In genomic region chr9:121983504-121983903, GRCm38 (mm10) we compare ENCODE assay signal across 8 mouse cellular contexts. TPM values are rescaled to one million over a fixed set of nuclear protein-coding genes. Genes with fewer than 3 reads are reported as not detected.
A peak's percentile ranks its signal among the peaks of the same experiment; 100 is the strongest.
DNase-seq lines count a peak whose midpoint lies in the region; ATAC-seq and TF ChIP-seq lines count a peak whose summit lies in the region.

No protein-coding gene starts in this region.

- no peaks in the 10 kb centered on the region for H3K36me3 ChIP-seq in G1E (replicated peaks)
- H3K36me3 ChIP-seq in forebrain, embryonic 10.5 days (replicated peaks): peaks cover 24% of the 10 kb centered on the region

- no peaks in the 10 kb centered on the region for H3K9me3 ChIP-seq in G1E (replicated peaks)
- H3K9me3 ChIP-seq in forebrain, embryonic 10.5 days: no peaks in the 10 kb centered on the region

- no peak for ATAC-seq in G1E (ENCODE audit: extremely low read depth, insufficient number of reproducible peaks, low FRiP score, poor library complexity, severe bottlenecking)
- no peak for ATAC-seq in inflammation-experienced regulatory T-cells, adult 6 months

- TF ChIP-seq CTCF in G1E (IDR thresholded peaks at IDR 0.05; ENCODE audit: low read depth, low read length): peak; percentile 70
- TF ChIP-seq CTCF in brain, embryonic 14.5 days (IDR thresholded peaks at IDR 0.05; ENCODE audit: borderline replicate concordance, extremely low read depth, insufficient read depth, insufficient read length): peak; percentile 88

- no peak overlapping the region for H3K4me3 ChIP-seq in G1E (ENCODE audit: low read depth, low read length)
- H3K4me3 ChIP-seq in forebrain, embryonic 10.5 days: no peak overlapping the region

- H3K4me1 ChIP-seq in G1E (ENCODE audit: insufficient read depth, low read depth, low read length): no peaks in the 10 kb centered on the region
- peaks cover 10% of the 10 kb centered on the region for H3K4me1 ChIP-seq in forebrain, embryonic 10.5 days

- peaks cover 5% of the 10 kb centered on the region for H3K27me3 ChIP-seq in G1E (ENCODE audit: insufficient read depth, low read length)
- no peaks in the 10 kb centered on the region for H3K27me3 ChIP-seq in forebrain, embryonic 10.5 days (ENCODE audit: poor library complexity, severe bottlenecking)

- no peak for TF ChIP-seq POLR2A in brain, embryonic 14.5 days (IDR thresholded peaks at IDR 0.05; ENCODE audit: borderline replicate concordance, extremely low read depth, insufficient read depth, insufficient read length, poor library complexity, severe bottlenecking)

- no peak overlapping the region for H3K27ac ChIP-seq in forebrain, embryonic 10.5 days

- 61% methylated on average over 15 of the region's 15 CpGs for WGBS in forebrain, embryonic 10.5 days

- DNase-seq in G1E (ENCODE audit: low spot score): peak; percentile 23
- peak; percentile 56 for DNase-seq in brain, embryonic 14.5 days (ENCODE audit: low read depth)
- peak; percentile 58 for DNase-seq in forebrain, embryonic 10.5 days (ENCODE audit: extremely low spot score, low spot score)
- peak; percentile 86 for DNase-seq in heart, postnatal 4 days
- peak; percentile 77 for DNase-seq in layer of hippocampus, adult 9-11 months
- DNase-seq in lung, postnatal 36 days: peak; percentile 83
- DNase-seq in right cerebral cortex, postnatal 36 days (ENCODE audit: low spot score in 2 of 2): peak; percentile 51 to 72

RNA-seq across cellular contexts. Expression of gene Pomgnt2, which starts 13.4 kb away (rescaled TPM):
- total RNA-seq in G1E (2014; fragmentation: Nextera tagmentation) (not detected in 2 replicates), G1E (2017) (0.22 TPM in 1 of 2 replicates, not detected in the other)
- not detected in 2 replicates for polyA plus RNA-seq in G1E (2012)
- polyA plus RNA-seq in brain, embryonic 14.5 days (2012; rRNA removed): 30.2 and 31.9 TPM in 2 replicates
- 12.5 and 13.6 TPM in 2 replicates for polyA plus RNA-seq in forebrain, embryonic 10.5 days (2016; fragmentation: Nextera tagmentation; extraction: Ambion mirVana)
- 1 to 10 TPM; 7.8 to 7.9 TPM for total RNA-seq in heart, postnatal 4 days (2021)
- under 1 TPM in 1 of 3 experiments, not detected in 2; 0.40 TPM for polyA plus RNA-seq in inflammation-experienced regulatory T-cells, adult 6 months (2017; shearing (Covaris generic))

RNA-seq across cellular contexts. Expression of gene Fam198a, which starts 32.7 kb away (rescaled TPM):
- total RNA-seq in G1E (2014; fragmentation: Nextera tagmentation): not detected in 2 replicates
- total RNA-seq in G1E (2017): 0.17 TPM in 1 of 2 replicates, not detected in the other
- not detected in 2 replicates for polyA plus RNA-seq in G1E (2012)
- 1.0 and 1.6 TPM in 2 replicates for polyA plus RNA-seq in brain, embryonic 14.5 days (2012; rRNA removed)
- 0.41 and 0.58 TPM in 2 replicates for polyA plus RNA-seq in forebrain, embryonic 10.5 days (2016; fragmentation: Nextera tagmentation; extraction: Ambion mirVana)
- under 1 TPM; 0.77 to 0.79 TPM for total RNA-seq in heart, postnatal 4 days (2021)
- polyA plus RNA-seq in inflammation-experienced regulatory T-cells, adult 6 months (2017; shearing (Covaris generic)): under 1 TPM in 1 of 3 experiments, not detected in 2; 0.12 TPM

Comparison
In these comparisons a context has a peak if more than half of its experiments do, and no peak if none do; other contexts are left out.
1. DNase-seq: peak in every context shown above with its lines; median percentile 86 in heart, postnatal 4 days; 83 in lung, postnatal 36 days; 77 in layer of hippocampus, adult 9-11 months; 62 in right cerebral cortex, postnatal 36 days; 58 in forebrain, embryonic 10.5 days; 56 in brain, embryonic 14.5 days; 23 in G1E.